8 mouse cellular contexts compared by ENCODE assay signal in the genomic region with DNA sequence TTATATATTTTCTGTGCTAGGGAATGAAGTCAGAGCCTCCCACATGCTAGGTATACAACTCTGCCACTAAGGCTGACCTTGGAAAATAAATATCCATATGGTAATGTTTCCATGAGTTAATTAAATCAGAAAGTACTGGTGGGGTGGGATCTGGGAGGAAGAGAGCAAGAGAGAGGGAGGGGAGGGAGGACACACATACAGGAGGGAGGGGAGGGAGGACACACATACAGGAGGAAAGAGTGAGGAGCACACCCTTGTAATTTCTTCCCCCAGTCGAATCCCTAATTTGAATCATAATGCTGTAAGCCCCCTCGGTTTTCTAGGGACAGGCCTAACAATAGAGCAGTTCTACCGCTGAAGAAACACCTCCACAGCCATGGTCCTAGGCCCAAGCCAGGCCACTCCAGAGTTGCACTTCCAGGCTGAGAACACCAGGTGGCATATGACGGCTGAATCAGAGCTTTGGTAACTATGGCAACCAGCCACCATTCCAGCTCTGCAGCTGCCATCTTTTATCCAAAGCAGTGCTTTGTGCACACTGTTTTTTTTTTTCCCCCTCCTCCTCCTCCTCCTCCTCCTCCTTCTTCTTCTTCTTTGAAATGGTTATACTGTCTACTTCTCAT. TPM values are rescaled to one million over a fixed set of nuclear protein-coding genes. Genes with fewer than 3 reads are reported as not detected.
DNase-seq lines count a peak whose midpoint lies in the region; ATAC-seq and TF ChIP-seq lines count a peak whose summit lies in the region.

No protein-coding gene starts in this region.

- H3K4me1 ChIP-seq in forebrain, postnatal 0 days (ENCODE audit: insufficient read depth) = peaks cover 13% of the 10 kb centered on the region
- peaks cover 18% of the 10 kb centered on the region for H3K4me1 ChIP-seq in hindbrain, embryonic 12.5 days

- peak overlapping the region; percentile 75 for H3K27ac ChIP-seq in forebrain, postnatal 0 days (ENCODE audit: low read depth, low read length)
- H3K27ac ChIP-seq in hindbrain, embryonic 12.5 days = peak overlapping the region; percentile 80

- no peaks in the 10 kb centered on the region for H3K27me3 ChIP-seq in forebrain, postnatal 0 days (ENCODE audit: insufficient read depth, low read length)
- H3K27me3 ChIP-seq in hindbrain, embryonic 12.5 days = no peaks in the 10 kb centered on the region

- TF ChIP-seq CTCF in forebrain, postnatal 0 days (IDR thresholded peaks at IDR 0.05; ENCODE audit: low read depth) = peak; percentile 86

- peak; percentile 73 for DNase-seq in T-cell, adult 2 months (ENCODE audit: low spot score)
- DNase-seq in cerebellum, adult 18-20 months = peak; percentile 55 to 61
- peak; percentile 90 for DNase-seq in forebrain, postnatal 0 days
- peak; percentile 79 to 82 for DNase-seq in layer of hippocampus, postnatal 10 days (ENCODE audit: low spot score in 2 of 2)
- peak; percentile 70 to 79 for DNase-seq in lung, postnatal 4 days
- DNase-seq in retina, postnatal 1 day = peak; percentile 85
- peak; percentile 62 for DNase-seq in yolk sac, embryonic 10.5 days (ENCODE audit: low spot score)

- H3K4me3 ChIP-seq in forebrain, postnatal 0 days (ENCODE audit: low read depth, low read length) = no peak overlapping the region
- H3K4me3 ChIP-seq in hindbrain, embryonic 12.5 days = no peak overlapping the region

- H3K9me3 ChIP-seq in forebrain, postnatal 0 days (ENCODE audit: low read length) = no peaks in the 10 kb centered on the region
- no peaks in the 10 kb centered on the region for H3K9me3 ChIP-seq in hindbrain, embryonic 12.5 days (replicated peaks)

- no peak overlapping the region for H3K9ac ChIP-seq in forebrain, postnatal 0 days
- H3K9ac ChIP-seq in hindbrain, embryonic 12.5 days = no peak overlapping the region

- H3K36me3 ChIP-seq in forebrain, postnatal 0 days (ENCODE audit: insufficient read depth) = no peaks in the 10 kb centered on the region
- H3K36me3 ChIP-seq in hindbrain, embryonic 12.5 days = no peaks in the 10 kb centered on the region

- WGBS in forebrain, postnatal 0 days = 2% methylated on average over 4 of the region's 4 CpGs
- WGBS in hindbrain, embryonic 12.5 days = 6% methylated on average over 4 of the region's 4 CpGs

- no peak overlapping the region for H3K4me2 ChIP-seq in forebrain, postnatal 0 days (ENCODE audit: low read depth)
- no peak overlapping the region for H3K4me2 ChIP-seq in hindbrain, embryonic 12.5 days (replicated peaks)

- peak; percentile 87 for ATAC-seq in forebrain, postnatal 0 days
- ATAC-seq in hindbrain, embryonic 12.5 days (ENCODE audit: low FRiP score) = peak; percentile 88

RNA-seq across cellular contexts. Expression of a gene that starts 59.5 kb away (rescaled TPM):
- not detected in 2 replicates for total RNA-seq in forebrain, postnatal 0 days (2014; rRNA removed)
- polyA plus RNA-seq in forebrain, postnatal 0 days (2015; fragmentation: Nextera tagmentation; extraction: Ambion mirVana) = not detected in 2 replicates
- polyA plus RNA-seq in hindbrain, embryonic 12.5 days (2016; fragmentation: Nextera tagmentation; extraction: Ambion mirVana) = not detected in 2 replicates
- total RNA-seq in layer of hippocampus, postnatal 10 days (2021) = not detected
